Mouse (Mus musculus): ENCODE results near the gene Creld2. TPM values are rescaled to one million over a fixed set of nuclear protein-coding genes. Genes with fewer than 3 reads are reported as not detected.
A peak's percentile ranks its signal among the peaks of the same experiment; 100 is the strongest.
"Not testable (repeated sequence)": the region's sequence is repeated elsewhere in the genome, so short reads cannot be mapped to it uniquely, and the experiment has no call there.

The Creld2 gene
- 7.8 and 12.6 TPM in 2 replicates for polyA plus RNA-seq (2012; ENCODE audit: insufficient read depth, insufficient read length, missing spikeins)

GRCm38 (mm10) chr15:88819026-88819905 is at the start of gene Creld2, which contains the start of gene Alg12:
Gene Creld2 (plus strand): TSS chr15:88819646.
Gene Alg12 (minus strand): TSS chr15:88819318.
- Histone ChIP-seq H3K4me3 (ENCODE audit: insufficient read depth, low read depth, low read length) (peak within 1 kb of the TSS; percentile 89), H3K27ac (replicated peaks; ENCODE audit: low read depth, low read length) (peak within 1 kb of the TSS; percentile 74), H3K4me1 (ENCODE audit: control insufficient read depth, insufficient read depth, insufficient read length, low read length) (peaks cover 5% of the 10 kb centered on the region; the same call in 1 of the 2 replicates)

- H3K4me3 ChIP-seq (ENCODE audit: insufficient read depth, low read depth, low read length); H3K27ac ChIP-seq (replicated peaks; ENCODE audit: low read depth, low read length); H3K4me1 ChIP-seq (ENCODE audit: control insufficient read depth, insufficient read depth, insufficient read length, low read length): not testable (repeated sequence)
Observed at GRCm38 (mm10) chr15:88774630-88775029, 44.8 kb upstream of the Creld2 start.

GRCm38 (mm10) chr15:88792140-88792850 is 27.2 kb upstream of the Creld2 start:
- Histone ChIP-seq H3K27ac (replicated peaks; ENCODE audit: low read depth, low read length) (no peak overlapping the region), H3K4me1 (ENCODE audit: control insufficient read depth, insufficient read depth, insufficient read length, low read length) (no peaks in the 10 kb centered on the region)

GRCm38 (mm10) chr15:88794729-88795128 is 24.7 kb upstream of the Creld2 start:
- not testable (repeated sequence) for H3K27ac ChIP-seq (replicated peaks; ENCODE audit: low read depth, low read length); H3K4me3 ChIP-seq (ENCODE audit: insufficient read depth, low read depth, low read length); H3K4me1 ChIP-seq (ENCODE audit: control insufficient read depth, insufficient read depth, insufficient read length, low read length)

More at GRCm38 (mm10) chr15:88792140-88792850, 27.2 kb upstream of the Creld2 start:
- no peak overlapping the region for H3K4me3 ChIP-seq (ENCODE audit: insufficient read depth, low read depth, low read length)

- no peak overlapping the region for H3K27ac ChIP-seq (replicated peaks; ENCODE audit: low read depth, low read length)
- no peaks in the 10 kb centered on the region for H3K4me1 ChIP-seq (ENCODE audit: control insufficient read depth, insufficient read depth, insufficient read length, low read length)
- H3K4me3 ChIP-seq (ENCODE audit: insufficient read depth, low read depth, low read length): no peak overlapping the region
Observed at GRCm38 (mm10) chr15:88799950-88800371, 19.5 kb upstream of the Creld2 start.

- H3K4me3 ChIP-seq (ENCODE audit: insufficient read depth, low read depth, low read length): no peak overlapping the region
- H3K27ac ChIP-seq (replicated peaks; ENCODE audit: low read depth, low read length): no peak overlapping the region
- no peaks in the 10 kb centered on the region for H3K4me1 ChIP-seq (ENCODE audit: control insufficient read depth, insufficient read depth, insufficient read length, low read length)
Observed at GRCm38 (mm10) chr15:88800921-88801354, 18.5 kb upstream of the Creld2 start.

GRCm38 (mm10) chr15:88801903-88802302 is 17.5 kb upstream of the Creld2 start:
- no peak overlapping the region for H3K4me3 ChIP-seq (ENCODE audit: insufficient read depth, low read depth, low read length)
- H3K27ac ChIP-seq (replicated peaks; ENCODE audit: low read depth, low read length): no peak overlapping the region
- H3K4me1 ChIP-seq (ENCODE audit: control insufficient read depth, insufficient read depth, insufficient read length, low read length): no peaks in the 10 kb centered on the region

- Histone ChIP-seq H3K27ac (replicated peaks; ENCODE audit: low read depth, low read length) (no peak overlapping the region), H3K4me3 (ENCODE audit: insufficient read depth, low read depth, low read length) (no peak overlapping the region), H3K4me1 (ENCODE audit: control insufficient read depth, insufficient read depth, insufficient read length, low read length) (no peaks in the 10 kb centered on the region)
Observed at GRCm38 (mm10) chr15:88802348-88802747, 17.1 kb upstream of the Creld2 start.

GRCm38 (mm10) chr15:88808121-88808520 is 11.3 kb upstream of the Creld2 start:
- Histone ChIP-seq H3K4me1 (ENCODE audit: control insufficient read depth, insufficient read depth, insufficient read length, low read length) (no peaks in the 10 kb centered on the region), H3K4me3 (ENCODE audit: insufficient read depth, low read depth, low read length) (no peak overlapping the region), H3K27ac (replicated peaks; ENCODE audit: low read depth, low read length) (no peak overlapping the region)

- no peak overlapping the region for H3K27ac ChIP-seq (replicated peaks; ENCODE audit: low read depth, low read length)
- no peaks in the 10 kb centered on the region for H3K4me1 ChIP-seq (ENCODE audit: control insufficient read depth, insufficient read depth, insufficient read length, low read length)
- H3K4me3 ChIP-seq (ENCODE audit: insufficient read depth, low read depth, low read length): no peak overlapping the region
Observed at GRCm38 (mm10) chr15:88810369-88810768, 9.1 kb upstream of the Creld2 start.

- no peak overlapping the region for H3K4me3 ChIP-seq (ENCODE audit: insufficient read depth, low read depth, low read length)
- no peak overlapping the region for H3K27ac ChIP-seq (replicated peaks; ENCODE audit: low read depth, low read length)
- H3K4me1 ChIP-seq (ENCODE audit: control insufficient read depth, insufficient read depth, insufficient read length, low read length): no peaks in the 10 kb centered on the region
Observed at GRCm38 (mm10) chr15:88813262-88813661, 6.2 kb upstream of the Creld2 start.

- H3K27ac ChIP-seq (replicated peaks; ENCODE audit: low read depth, low read length); H3K4me3 ChIP-seq (ENCODE audit: insufficient read depth, low read depth, low read length); H3K4me1 ChIP-seq (ENCODE audit: control insufficient read depth, insufficient read depth, insufficient read length, low read length): not testable (repeated sequence)
Observed at GRCm38 (mm10) chr15:88813873-88814272, 5.6 kb upstream of the Creld2 start.

- Histone ChIP-seq H3K4me3 (ENCODE audit: insufficient read depth, low read depth, low read length) (no peak overlapping the region), H3K4me1 (ENCODE audit: control insufficient read depth, insufficient read depth, insufficient read length, low read length) (no peaks in the 10 kb centered on the region), H3K27ac (replicated peaks; ENCODE audit: low read depth, low read length) (no peak overlapping the region)
Observed at GRCm38 (mm10) chr15:88814411-88815047, 4.9 kb upstream of the Creld2 start.

- Histone ChIP-seq H3K27ac (replicated peaks; ENCODE audit: low read depth, low read length) (no peak overlapping the region), H3K4me3 (ENCODE audit: insufficient read depth, low read depth, low read length) (no peak overlapping the region)
Observed at GRCm38 (mm10) chr15:88815196-88815700, 4.2 kb upstream of the Creld2 start.

GRCm38 (mm10) chr15:88819906-88820303 is 459 bp downstream of the Creld2 start:
- Histone ChIP-seq H3K4me1 (ENCODE audit: control insufficient read depth, insufficient read depth, insufficient read length, low read length) (peaks cover 5% of the 10 kb centered on the region; the same call in 1 of the 2 replicates), H3K27ac (replicated peaks; ENCODE audit: low read depth, low read length) (no peak overlapping the region), H3K4me3 (ENCODE audit: insufficient read depth, low read depth, low read length) (peak overlapping the region; percentile 73)

More at GRCm38 (mm10) chr15:88815196-88815700, 4.2 kb upstream of the Creld2 start:
- peaks cover 4% of the 10 kb centered on the region; the same call in 1 of the 2 replicates for H3K4me1 ChIP-seq (ENCODE audit: control insufficient read depth, insufficient read depth, insufficient read length, low read length)
